Comparison of ENCODE assay signal across 11 mouse cellular contexts in the genomic region with DNA sequence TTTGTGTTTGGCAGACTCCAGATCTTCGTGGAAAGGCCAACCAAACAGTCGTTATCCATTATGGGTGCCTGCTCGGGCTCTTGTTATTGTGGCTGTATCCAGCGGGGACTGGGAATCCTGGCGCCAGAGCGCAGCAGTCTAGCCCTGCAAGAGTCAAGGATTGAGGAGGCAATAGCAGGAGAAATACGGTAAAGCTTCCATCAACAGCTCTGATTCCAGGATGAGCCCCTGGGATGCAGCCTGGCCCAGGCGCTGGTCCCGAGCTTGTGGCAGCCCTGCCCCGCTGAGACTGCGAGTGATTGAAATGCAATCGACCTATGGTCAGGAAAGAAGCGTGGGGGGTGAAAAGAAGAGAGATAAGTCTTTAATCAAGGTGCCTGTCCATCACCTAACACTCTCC.
DNase-seq lines count a peak whose midpoint lies in the region; ATAC-seq lines count a peak whose summit lies in the region.
"Had no signal": no experiment of that assay in that cellular context is flagged by ENCODE, and none has a peak within 500 bp of the region (broad histone marks: within the 10 kb centered on the region; RNA-seq: fewer than 3 reads in every experiment).

No protein-coding gene starts in this region.

- no peak for DNase-seq in kidney, adult 11 months
- DNase-seq in embryo, embryonic 11.5 days (ENCODE audit: low read depth, low spot score): peak; percentile 56
- peak; percentile 80 for DNase-seq in heart, embryonic 10.5 days (ENCODE audit: low spot score)
- DNase-seq in urinary bladder, postnatal 36 days (ENCODE audit: low spot score in 2 of 2): no peak
- no peak for DNase-seq in Muller cell, postnatal 12 days (ENCODE audit: inconsistent ontology term)
- no peak for DNase-seq in right cerebral cortex, postnatal 4 days
- DNase-seq: right cerebral cortex, postnatal 25 days had no signal

- no peak overlapping the region for H3K27ac ChIP-seq in kidney, embryonic 14.5 days (ENCODE audit: low read depth, low read length)
- peak overlapping the region; percentile 39; the same call in 1 of the 2 replicates for H3K27ac ChIP-seq in heart, embryonic 10.5 days
- no peak overlapping the region for H3K27ac ChIP-seq in limb, embryonic 13.5 days
- H3K27ac ChIP-seq: macrophage had no signal

- ATAC-seq in kidney, embryonic 14.5 days (ENCODE audit: low FRiP score, low TSS enrichment): no peak
- ATAC-seq in limb, embryonic 13.5 days (ENCODE audit: low FRiP score, low read depth): no peak
- ATAC-seq: inflammation-experienced regulatory T-cells, adult 6 months had no signal

- no peak overlapping the region for H3K4me3 ChIP-seq in kidney, embryonic 14.5 days (ENCODE audit: low read length)
- H3K4me3 ChIP-seq in heart, embryonic 10.5 days: peak overlapping the region; percentile 31; the same call in 1 of the 2 replicates
- peak overlapping the region; percentile 5; the same call in 1 of the 2 replicates for H3K4me3 ChIP-seq in limb, embryonic 13.5 days

- peak overlapping the region; percentile 8; the same call in 1 of the 2 replicates for H3K4me2 ChIP-seq in kidney, embryonic 14.5 days (replicated peaks; ENCODE audit: low read depth, low read length)
- H3K4me2 ChIP-seq in limb, embryonic 13.5 days (replicated peaks): peak overlapping the region; percentile 48

- H3K36me3 ChIP-seq in kidney, embryonic 14.5 days (ENCODE audit: control insufficient read depth, insufficient read depth, low read length): no peaks in the 10 kb centered on the region
- no peaks in the 10 kb centered on the region for H3K36me3 ChIP-seq in heart, embryonic 10.5 days
- no peaks in the 10 kb centered on the region for H3K36me3 ChIP-seq in limb, embryonic 13.5 days

- peaks cover 4% of the 10 kb centered on the region for H3K27me3 ChIP-seq in kidney, embryonic 14.5 days (ENCODE audit: control insufficient read depth, insufficient read depth, low read length)
- H3K27me3 ChIP-seq in heart, embryonic 10.5 days (ENCODE audit: insufficient read depth, poor library complexity, severe bottlenecking): peaks cover 41% of the 10 kb centered on the region
- peaks cover 9% of the 10 kb centered on the region; the same call in 1 of the 2 replicates for H3K27me3 ChIP-seq in limb, embryonic 13.5 days

- no peak overlapping the region for H3K9ac ChIP-seq in kidney, embryonic 14.5 days (ENCODE audit: low read depth, low read length)
- no peak overlapping the region for H3K9ac ChIP-seq in limb, embryonic 13.5 days

- WGBS in kidney, embryonic 14.5 days: under 1% methylated on average over 13 of the region's 13 CpGs
- WGBS in heart, embryonic 10.5 days: 2% methylated on average over 13 of the region's 13 CpGs
- WGBS in limb, embryonic 13.5 days: 1% methylated on average over 13 of the region's 13 CpGs

- H3K4me1 ChIP-seq in kidney, embryonic 14.5 days (ENCODE audit: control insufficient read depth, insufficient read depth, low read length): no peaks in the 10 kb centered on the region
- peaks cover 46% of the 10 kb centered on the region for H3K4me1 ChIP-seq in heart, embryonic 10.5 days
- peaks cover 34% of the 10 kb centered on the region for H3K4me1 ChIP-seq in limb, embryonic 13.5 days

- no peaks in the 10 kb centered on the region for H3K9me3 ChIP-seq in kidney, embryonic 14.5 days (ENCODE audit: control insufficient read depth, low read length)
- no peaks in the 10 kb centered on the region for H3K9me3 ChIP-seq in heart, embryonic 10.5 days
- no peaks in the 10 kb centered on the region for H3K9me3 ChIP-seq in limb, embryonic 13.5 days

Comparison
In these comparisons a context has a peak if more than half of its experiments do, and no peak if none do; other contexts are left out.
1. DNase-seq: peak in embryo, embryonic 11.5 days (single experiment) and heart, embryonic 10.5 days (single experiment); none in kidney, adult 11 months (single experiment), urinary bladder, postnatal 36 days (0 of 2), Muller cell, postnatal 12 days (single experiment) and right cerebral cortex, postnatal 4 days (single experiment).